Mouse (Mus musculus): ENCODE measurements around the gene Ccdc184. TPM values are rescaled to one million over a fixed set of nuclear protein-coding genes. Genes with fewer than 3 reads are reported as not detected.

The Ccdc184 gene
- 1.2 and 1.3 TPM in 2 replicates for polyA plus RNA-seq (2014; fragmentation: Nextera tagmentation; extraction: Ambion mirVana)

DNA sequence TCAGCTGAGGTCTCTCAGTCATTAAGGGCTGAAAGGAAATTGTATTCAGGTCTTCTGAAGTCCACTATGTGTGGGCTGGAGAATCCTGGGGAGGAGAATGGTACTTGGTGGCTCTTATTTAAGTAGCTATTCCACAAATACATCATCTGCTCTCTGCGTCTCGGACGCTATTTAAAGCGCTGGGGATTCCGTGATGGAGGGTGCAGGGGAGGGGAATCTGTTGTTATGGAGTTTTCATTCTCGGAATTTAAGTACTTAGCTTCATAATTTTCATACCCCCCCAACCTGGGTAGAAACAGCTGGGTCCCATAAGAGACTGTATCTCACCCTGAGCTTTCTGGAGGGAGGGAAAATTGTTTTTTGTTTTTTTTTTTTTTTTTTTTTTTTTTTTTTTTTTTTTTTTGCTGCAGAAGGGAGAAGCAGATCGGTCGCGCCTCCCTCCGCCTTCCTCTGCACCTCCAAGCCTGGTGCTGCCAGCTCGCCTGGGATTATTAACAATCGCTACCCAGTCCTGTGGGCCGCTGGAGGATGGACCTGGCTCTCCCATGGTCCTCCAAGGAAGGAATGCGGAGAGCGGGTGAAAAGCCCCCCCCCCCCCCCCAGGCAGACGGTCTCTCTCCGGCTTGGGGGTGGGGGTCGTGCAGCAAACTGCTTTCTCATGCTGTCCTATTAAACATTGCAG, at the start of gene Ccdc184:
TSS of gene Ccdc184 (plus strand) at position 196 of the 682 bp plus-strand sequence.
- 5% methylated on average over 18 of the region's 18 CpGs for WGBS (ENCODE audit: insufficient replicate concordance)
- peaks cover 65% of the 10 kb centered on the region for H3K27me3 ChIP-seq (ENCODE audit: control insufficient read depth, insufficient read depth, low read length)
- no peaks in the 10 kb centered on the region for H3K36me3 ChIP-seq (ENCODE audit: control insufficient read depth, insufficient read depth, low read length)
- H3K4me3 ChIP-seq (ENCODE audit: low read depth, low read length): peak within 1 kb of the TSS; percentile 46
- H3K4me2 ChIP-seq: peak within 1 kb of the TSS; percentile 74
- H3K27ac ChIP-seq (ENCODE audit: low read depth, low read length): no peak within 1 kb of the TSS
- H3K4me1 ChIP-seq (ENCODE audit: control insufficient read depth, insufficient read depth, low read length): peaks cover 3% of the 10 kb centered on the region; the same call in 1 of the 2 replicates
- no peak for ATAC-seq (replicated peaks; ENCODE audit: insufficient number of reproducible peaks, low FRiP score, low TSS enrichment)
- no peaks in the 10 kb centered on the region for H3K9me3 ChIP-seq (replicated peaks; ENCODE audit: control insufficient read depth, low read length)
- H3K9ac ChIP-seq (ENCODE audit: low read depth, low read length): peak within 1 kb of the TSS; percentile 40; the same call in 1 of the 2 replicates

DNA sequence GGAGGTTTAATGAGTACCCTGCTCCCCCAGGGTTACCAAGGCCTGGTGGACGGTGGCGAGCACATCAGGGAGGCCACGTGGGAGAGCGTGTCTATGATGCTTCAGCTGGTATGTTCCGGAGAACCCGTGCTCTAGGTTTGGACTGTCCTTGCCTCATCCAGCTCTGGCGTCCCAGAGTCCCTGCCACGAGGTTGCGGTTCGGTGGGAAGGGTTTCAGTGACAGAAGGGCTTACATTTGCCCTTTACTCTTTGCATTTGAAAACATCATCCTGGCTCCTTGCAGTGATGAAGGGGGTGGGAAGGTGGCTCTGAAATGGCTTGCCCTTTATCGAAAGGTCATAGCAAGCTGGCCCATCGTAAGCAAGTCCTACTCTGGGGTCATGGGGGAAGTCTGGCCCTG, 47.6 kb upstream of the Ccdc184 start:
- Histone ChIP-seq H3K36me3 (ENCODE audit: control insufficient read depth, insufficient read depth, low read length) (peaks cover 21% of the 10 kb centered on the region; the same call in 1 of the 2 replicates), H3K4me3 (ENCODE audit: low read depth, low read length) (no peak overlapping the region), H3K4me1 (ENCODE audit: control insufficient read depth, insufficient read depth, low read length) (peaks cover 7% of the 10 kb centered on the region), H3K4me2 (no peak overlapping the region), H3K27ac (ENCODE audit: low read depth, low read length) (no peak overlapping the region), H3K27me3 (ENCODE audit: control insufficient read depth, insufficient read depth, low read length) (no peaks in the 10 kb centered on the region), H3K9ac (ENCODE audit: low read depth, low read length) (no peak overlapping the region), H3K9me3 (replicated peaks; ENCODE audit: control insufficient read depth, low read length) (no peaks in the 10 kb centered on the region)
- 85% methylated on average over 12 of the region's 12 CpGs for WGBS (ENCODE audit: insufficient replicate concordance)
- no peak for ATAC-seq (replicated peaks; ENCODE audit: insufficient number of reproducible peaks, low FRiP score, low TSS enrichment)

DNA sequence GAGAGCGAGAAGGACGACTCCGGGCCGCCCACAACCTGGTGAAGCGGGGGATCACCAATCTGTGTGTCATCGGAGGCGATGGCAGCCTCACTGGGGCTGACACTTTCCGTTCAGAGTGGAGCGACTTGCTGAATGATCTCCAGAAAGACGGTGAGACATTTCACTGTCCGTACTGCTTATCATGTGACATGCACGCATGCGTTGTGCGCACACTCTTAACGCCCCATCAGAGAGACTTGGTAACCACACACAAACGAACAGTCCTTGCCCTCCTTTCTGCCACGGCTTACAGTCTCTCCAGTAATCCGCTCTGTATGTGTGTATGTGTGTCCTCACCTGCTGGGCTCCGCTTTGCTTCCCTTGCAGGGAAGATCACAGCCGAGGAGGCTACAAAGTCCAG, 46.1 kb upstream of the Ccdc184 start:
- no peak overlapping the region for H3K4me3 ChIP-seq (ENCODE audit: low read depth, low read length)
- H3K27ac ChIP-seq (ENCODE audit: low read depth, low read length): no peak overlapping the region
- 91% methylated on average over 20 of the region's 20 CpGs for WGBS (ENCODE audit: insufficient replicate concordance)
- H3K4me1 ChIP-seq (ENCODE audit: control insufficient read depth, insufficient read depth, low read length): peaks cover 3% of the 10 kb centered on the region; the same call in 1 of the 2 replicates
- H3K9me3 ChIP-seq (replicated peaks; ENCODE audit: control insufficient read depth, low read length): no peaks in the 10 kb centered on the region
- H3K9ac ChIP-seq (ENCODE audit: low read depth, low read length): no peak overlapping the region
- ATAC-seq (replicated peaks; ENCODE audit: insufficient number of reproducible peaks, low FRiP score, low TSS enrichment): no peak
- H3K27me3 ChIP-seq (ENCODE audit: control insufficient read depth, insufficient read depth, low read length): no peaks in the 10 kb centered on the region
- H3K4me2 ChIP-seq: no peak overlapping the region
- H3K36me3 ChIP-seq (ENCODE audit: control insufficient read depth, insufficient read depth, low read length): peaks cover 25% of the 10 kb centered on the region

DNA sequence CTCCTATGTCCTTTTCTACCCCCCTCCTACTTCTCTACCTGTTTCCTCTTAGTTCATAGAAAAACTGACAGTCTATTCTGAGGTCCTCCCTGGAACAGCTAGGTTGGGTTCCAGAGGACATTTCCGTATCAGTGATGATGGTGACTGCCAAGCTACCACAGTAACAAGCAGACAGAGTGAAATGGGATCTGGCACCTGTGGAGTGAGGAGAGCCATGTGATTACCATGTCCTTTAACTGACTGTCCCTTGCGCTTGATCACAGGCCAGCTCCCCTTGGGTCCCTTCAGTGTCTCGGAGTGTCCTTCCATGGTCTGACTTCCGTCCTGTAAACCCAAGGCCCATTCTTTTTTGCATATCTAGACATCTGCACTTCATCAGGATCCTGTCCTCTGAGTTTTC, 36.0 kb upstream of the Ccdc184 start:
- Histone ChIP-seq H3K27me3 (ENCODE audit: control insufficient read depth, insufficient read depth, low read length) (no peaks in the 10 kb centered on the region), H3K4me1 (ENCODE audit: control insufficient read depth, insufficient read depth, low read length) (no peaks in the 10 kb centered on the region), H3K36me3 (ENCODE audit: control insufficient read depth, insufficient read depth, low read length) (peaks cover 13% of the 10 kb centered on the region), H3K9me3 (replicated peaks; ENCODE audit: control insufficient read depth, low read length) (no peaks in the 10 kb centered on the region), H3K4me2 (no peak overlapping the region), H3K9ac (ENCODE audit: low read depth, low read length) (no peak overlapping the region), H3K4me3 (ENCODE audit: low read depth, low read length) (no peak overlapping the region), H3K27ac (ENCODE audit: low read depth, low read length) (no peak overlapping the region)
- WGBS (ENCODE audit: insufficient replicate concordance): 87% methylated on average over 4 of the region's 4 CpGs
- ATAC-seq (replicated peaks; ENCODE audit: insufficient number of reproducible peaks, low FRiP score, low TSS enrichment): no peak

DNA sequence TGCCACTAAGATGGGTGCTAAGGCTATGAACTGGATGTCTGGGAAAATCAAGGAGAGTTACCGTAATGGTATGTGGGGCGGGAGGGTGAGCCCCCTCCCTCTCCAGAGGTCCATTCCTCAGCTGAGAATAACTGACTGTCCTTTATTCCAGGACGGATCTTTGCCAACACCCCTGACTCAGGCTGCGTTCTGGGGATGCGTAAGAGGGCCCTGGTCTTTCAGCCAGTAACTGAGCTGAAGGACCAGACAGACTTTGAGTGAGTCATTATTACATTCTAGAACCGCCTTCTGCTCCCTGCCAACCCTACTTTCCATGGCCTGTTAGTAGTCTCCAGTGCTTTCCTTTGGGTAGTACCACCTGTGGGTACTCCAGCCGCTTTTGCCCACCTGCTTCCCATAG, 35.5 kb upstream of the Ccdc184 start:
- Histone ChIP-seq H3K4me1 (ENCODE audit: control insufficient read depth, insufficient read depth, low read length) (no peaks in the 10 kb centered on the region), H3K27me3 (ENCODE audit: control insufficient read depth, insufficient read depth, low read length) (no peaks in the 10 kb centered on the region), H3K27ac (ENCODE audit: low read depth, low read length) (no peak overlapping the region), H3K36me3 (ENCODE audit: control insufficient read depth, insufficient read depth, low read length) (peaks cover 15% of the 10 kb centered on the region), H3K9me3 (replicated peaks; ENCODE audit: control insufficient read depth, low read length) (no peaks in the 10 kb centered on the region), H3K9ac (ENCODE audit: low read depth, low read length) (no peak overlapping the region), H3K4me3 (ENCODE audit: low read depth, low read length) (no peak overlapping the region), H3K4me2 (no peak overlapping the region)
- no peak for ATAC-seq (replicated peaks; ENCODE audit: insufficient number of reproducible peaks, low FRiP score, low TSS enrichment)
- WGBS (ENCODE audit: insufficient replicate concordance): 87% methylated on average over 7 of the region's 7 CpGs

DNA sequence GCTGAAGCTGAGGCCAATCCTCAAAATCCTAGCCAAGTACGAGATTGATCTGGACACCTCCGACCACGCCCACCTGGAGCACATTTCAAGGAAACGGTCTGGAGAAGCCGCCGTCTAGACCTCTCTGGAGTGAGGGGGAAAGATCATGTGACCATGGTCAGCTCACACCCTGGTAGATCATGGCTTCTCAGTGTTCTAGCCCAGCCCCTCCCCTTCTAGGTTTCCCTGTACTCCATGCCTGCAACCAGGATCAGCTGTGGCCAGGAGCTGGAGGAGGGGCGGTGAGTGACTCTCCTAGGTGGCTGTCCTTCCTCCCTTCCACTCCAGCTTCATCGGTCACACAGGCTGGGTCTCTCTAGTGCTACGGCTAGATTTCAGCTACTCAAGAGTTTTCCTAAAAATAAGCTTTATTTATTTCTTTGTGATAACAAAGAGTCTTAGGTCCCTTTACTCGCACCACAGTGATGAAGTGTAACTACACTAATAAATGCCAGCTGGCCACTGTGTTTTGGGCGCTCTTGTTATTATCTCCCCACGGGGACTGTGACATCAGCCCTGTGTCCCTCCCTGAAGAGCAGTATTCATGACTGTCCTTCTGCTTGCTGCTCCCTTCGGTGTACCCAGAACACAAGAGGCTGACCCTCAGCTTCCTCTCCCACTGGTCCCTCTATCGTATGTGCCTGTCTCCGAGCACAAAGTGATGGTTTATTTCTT, 34.9 kb upstream of the Ccdc184 start:
- 80% methylated on average over 15 of the region's 15 CpGs for WGBS (ENCODE audit: insufficient replicate concordance)
- Histone ChIP-seq H3K9ac (ENCODE audit: low read depth, low read length) (no peak overlapping the region), H3K4me3 (ENCODE audit: low read depth, low read length) (no peak overlapping the region), H3K27me3 (ENCODE audit: control insufficient read depth, insufficient read depth, low read length) (no peaks in the 10 kb centered on the region), H3K27ac (ENCODE audit: low read depth, low read length) (no peak overlapping the region), H3K9me3 (replicated peaks; ENCODE audit: control insufficient read depth, low read length) (no peaks in the 10 kb centered on the region), H3K36me3 (ENCODE audit: control insufficient read depth, insufficient read depth, low read length) (peaks cover 18% of the 10 kb centered on the region), H3K4me1 (ENCODE audit: control insufficient read depth, insufficient read depth, low read length) (no peaks in the 10 kb centered on the region), H3K4me2 (no peak overlapping the region)
- ATAC-seq (replicated peaks; ENCODE audit: insufficient number of reproducible peaks, low FRiP score, low TSS enrichment): no peak

DNA sequence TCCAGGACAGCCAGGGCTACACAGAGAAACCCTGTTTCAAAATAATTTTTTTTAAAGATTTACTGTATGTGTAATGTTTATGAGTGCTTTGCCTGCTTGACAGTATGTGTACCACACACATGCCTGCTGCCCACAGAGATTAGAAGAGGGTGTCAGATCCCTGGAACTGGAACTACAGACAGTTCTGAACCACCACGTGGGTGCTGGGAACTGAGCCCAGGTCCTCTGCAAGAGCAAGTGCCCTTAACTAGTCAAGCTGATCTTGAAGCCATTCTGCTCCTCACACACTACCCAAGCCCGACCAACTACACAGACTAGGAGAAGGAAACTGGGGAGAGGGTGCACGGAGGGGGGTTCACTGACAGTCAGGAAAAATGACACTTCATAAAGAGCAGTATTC, 33.5 kb upstream of the Ccdc184 start:
- Histone ChIP-seq H3K36me3 (ENCODE audit: control insufficient read depth, insufficient read depth, low read length) (peaks cover 20% of the 10 kb centered on the region), H3K27me3 (ENCODE audit: control insufficient read depth, insufficient read depth, low read length) (no peaks in the 10 kb centered on the region), H3K9ac (ENCODE audit: low read depth, low read length) (no peak overlapping the region), H3K9me3 (replicated peaks; ENCODE audit: control insufficient read depth, low read length) (no peaks in the 10 kb centered on the region), H3K4me2 (no peak overlapping the region), H3K4me1 (ENCODE audit: control insufficient read depth, insufficient read depth, low read length) (no peaks in the 10 kb centered on the region), H3K4me3 (ENCODE audit: low read depth, low read length) (no peak overlapping the region), H3K27ac (ENCODE audit: low read depth, low read length) (no peak overlapping the region)
- no peak for ATAC-seq (replicated peaks; ENCODE audit: insufficient number of reproducible peaks, low FRiP score, low TSS enrichment)
- 85% methylated on average over 3 of the region's 3 CpGs for WGBS (ENCODE audit: insufficient replicate concordance)

DNA sequence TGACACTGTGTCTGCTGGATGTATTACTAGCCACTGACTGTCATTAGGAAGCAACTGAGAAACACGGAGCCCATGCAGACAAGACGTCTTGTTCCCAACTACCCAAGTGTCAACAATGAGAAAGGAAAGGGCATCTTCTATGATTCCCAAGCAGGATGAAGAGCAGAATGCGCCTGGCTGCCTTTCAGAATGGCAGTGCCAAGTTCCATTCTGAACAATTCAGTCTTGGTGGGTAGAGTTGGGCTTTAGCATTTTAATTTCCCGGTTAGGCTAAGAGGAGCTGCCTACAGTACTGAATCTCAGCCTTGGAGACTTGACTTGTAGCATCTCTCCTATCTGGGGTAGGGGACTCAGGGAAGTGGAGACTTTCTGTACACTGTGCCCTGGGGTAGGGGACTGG, 32.9 kb upstream of the Ccdc184 start:
- Histone ChIP-seq H3K4me3 (ENCODE audit: low read depth, low read length) (no peak overlapping the region), H3K36me3 (ENCODE audit: control insufficient read depth, insufficient read depth, low read length) (peaks cover 20% of the 10 kb centered on the region)
- WGBS (ENCODE audit: insufficient replicate concordance): 90% methylated on average over 4 of the region's 4 CpGs

More for the DNA sequence above, 32.9 kb upstream of the Ccdc184 start:
- Histone ChIP-seq H3K9ac (ENCODE audit: low read depth, low read length) (no peak overlapping the region), H3K9me3 (replicated peaks; ENCODE audit: control insufficient read depth, low read length) (no peaks in the 10 kb centered on the region), H3K4me2 (no peak overlapping the region), H3K4me1 (ENCODE audit: control insufficient read depth, insufficient read depth, low read length) (no peaks in the 10 kb centered on the region), H3K27ac (ENCODE audit: low read depth, low read length) (no peak overlapping the region), H3K27me3 (ENCODE audit: control insufficient read depth, insufficient read depth, low read length) (no peaks in the 10 kb centered on the region)
- no peak for ATAC-seq (replicated peaks; ENCODE audit: insufficient number of reproducible peaks, low FRiP score, low TSS enrichment)
